In genomic region chr9:7755889-7756423, GRCm38 (mm10) we compare ENCODE assay signal across 14 mouse cellular contexts.
"Had no signal": no experiment of that assay in that cellular context is flagged by ENCODE, and none has a peak within 500 bp of the region (broad histone marks: within the 10 kb centered on the region; RNA-seq: fewer than 3 reads in every experiment).

No protein-coding gene starts in this region.

- H3K27me3 ChIP-seq: limb, embryonic 13.5 days; megakaryocyte, embryonic 14.5 days; midbrain, embryonic 15.5 days; neural tube, embryonic 12.5 days had no signal

- ATAC-seq: lung, postnatal 0 days; midbrain, embryonic 15.5 days had no signal

- H3K4me3 ChIP-seq: limb, embryonic 13.5 days; megakaryocyte, embryonic 14.5 days; midbrain, embryonic 15.5 days; neural tube, embryonic 12.5 days had no signal

- H3K4me1 ChIP-seq: limb, embryonic 13.5 days; midbrain, embryonic 15.5 days; neural tube, embryonic 12.5 days had no signal

- H3K9me3 ChIP-seq: midbrain, embryonic 15.5 days had no signal

- H3K27ac ChIP-seq: limb, embryonic 13.5 days; liver, embryonic 14.5 days; midbrain, embryonic 15.5 days; neural tube, embryonic 12.5 days had no signal

- H3K9ac ChIP-seq: limb, embryonic 13.5 days; liver, embryonic 14.5 days; midbrain, embryonic 15.5 days; neural tube, embryonic 12.5 days had no signal

- H3K4me2 ChIP-seq: limb, embryonic 13.5 days; midbrain, embryonic 11.5 days; midbrain, embryonic 15.5 days; neural tube, embryonic 12.5 days had no signal

- H3K36me3 ChIP-seq: limb, embryonic 13.5 days; midbrain, embryonic 15.5 days; neural tube, embryonic 12.5 days had no signal

- DNase-seq: kidney, adult 18-20 months; kidney, postnatal 14 days; left cerebral cortex, postnatal 4 days; lung, adult 2 months; lung, postnatal 36 days; retina, postnatal 1 day; thymus, postnatal 4 days had no signal
